Mouse (Mus musculus) bone marrow macrophage, adult 2 months (primary cell): Measurements from ENCODE around the gene Tmtc2.

Experiments
- CTCF ChIP-seq: IDR thresholded peaks from 2 replicates; pipeline ENCODE4 v1.5.1; 2012; ENCODE audit warnings: low read depth, mild to moderate bottlenecking, low read length, moderate library complexity
- POLR2A ChIP-seq: IDR thresholded peaks from 2 replicates; pipeline ENCODE4 v1.6.1; 2012; ENCODE audit warnings: mild to moderate bottlenecking, low read depth, low read length, borderline replicate concordance

DNA sequence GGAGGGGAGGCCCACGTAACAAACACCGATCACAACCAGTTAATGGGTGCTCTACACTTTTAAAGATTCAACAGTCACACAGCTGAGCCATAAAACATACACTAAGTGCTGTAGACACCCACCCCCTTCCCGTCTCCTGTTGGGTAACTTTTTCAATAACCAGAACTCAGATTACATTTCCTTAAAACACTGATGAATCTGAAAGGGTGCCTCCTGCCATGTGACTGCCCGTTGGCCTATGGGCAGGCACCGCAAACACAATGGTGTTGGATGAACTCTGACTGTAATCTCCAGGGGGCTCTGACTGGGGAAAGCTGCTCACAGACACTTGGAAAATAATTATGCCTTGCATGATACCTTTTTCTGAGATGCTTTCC, 64.4 kb downstream of the Tmtc2 start:
- TF ChIP-seq POLR2A (no peak), CTCF (no peak)
